In the genomic region with DNA sequence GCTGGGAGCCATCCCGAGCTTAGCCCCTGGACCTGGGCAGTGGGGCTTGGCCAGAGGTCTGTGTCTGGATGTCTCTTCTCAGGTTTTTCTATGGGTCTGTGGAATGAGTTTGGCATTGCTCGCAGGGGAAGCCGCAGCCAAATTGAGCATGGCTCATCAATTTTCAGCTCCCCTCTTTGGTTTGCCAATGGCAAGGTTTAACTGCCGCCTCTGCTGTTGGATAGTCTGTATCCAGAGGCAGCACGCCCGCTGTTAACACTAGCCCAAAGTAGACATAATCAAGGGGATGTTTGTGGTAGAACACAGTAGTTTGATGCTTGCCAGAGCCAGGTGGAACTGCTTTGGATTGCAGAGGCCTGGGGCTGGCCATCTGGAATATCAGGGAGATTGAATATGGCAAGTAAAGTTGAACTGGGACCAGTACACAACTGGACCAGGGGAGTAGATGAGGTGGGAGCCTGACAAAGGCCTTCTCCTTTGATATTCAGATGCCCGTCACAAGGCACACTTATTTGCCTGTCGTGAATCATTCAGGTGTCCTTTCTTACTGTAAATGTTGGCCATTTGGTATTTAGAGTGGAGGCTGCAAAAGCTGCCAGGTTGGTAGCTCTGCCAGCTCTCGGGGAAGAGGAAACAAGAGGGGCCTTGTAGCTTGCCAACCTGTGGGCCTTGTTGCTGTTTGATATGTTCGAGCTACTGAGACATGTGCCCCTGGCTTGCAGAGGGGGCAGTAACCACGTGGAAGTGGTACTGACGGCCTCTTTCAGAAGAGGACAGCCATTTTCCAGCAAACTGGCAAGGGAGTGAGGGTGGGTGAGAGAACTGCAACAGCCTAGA, we compare ENCODE assay signal across 18 mouse cellular contexts.
DNase-seq lines count a peak whose midpoint lies in the region; ATAC-seq lines count a peak whose summit lies in the region.
"Had no signal": no experiment of that assay in that cellular context is flagged by ENCODE, and none has a peak within 500 bp of the region (broad histone marks: within the 10 kb centered on the region; RNA-seq: fewer than 3 reads in every experiment).

No protein-coding gene starts in this region.

- H3K36me3 ChIP-seq in hindbrain, embryonic 15.5 days: no peaks in the 10 kb centered on the region
- H3K36me3 ChIP-seq in hindbrain, embryonic 13.5 days: no peaks in the 10 kb centered on the region
- H3K36me3 ChIP-seq in limb, embryonic 15.5 days: no peaks in the 10 kb centered on the region
- no peaks in the 10 kb centered on the region for H3K36me3 ChIP-seq in limb, embryonic 10.5 days
- H3K36me3 ChIP-seq in embryonic facial prominence, embryonic 14.5 days (ENCODE audit: control insufficient read depth, insufficient read depth, low read length): no peaks in the 10 kb centered on the region
- H3K36me3 ChIP-seq: limb, embryonic 13.5 days had no signal

- H3K4me2 ChIP-seq in hindbrain, embryonic 15.5 days: no peak overlapping the region
- H3K4me2 ChIP-seq in hindbrain, embryonic 13.5 days: no peak overlapping the region
- H3K4me2 ChIP-seq in limb, embryonic 15.5 days: no peak overlapping the region
- no peak overlapping the region for H3K4me2 ChIP-seq in embryonic facial prominence, embryonic 14.5 days (ENCODE audit: low read depth, low read length)
- H3K4me2 ChIP-seq: heart, embryonic 11.5 days; limb, embryonic 13.5 days had no signal

- H3K4me1 ChIP-seq in hindbrain, embryonic 15.5 days (replicated peaks): 0 out of 2 replicates have a peak, but pooled peaks cover 4% of the 10 kb centered on the region
- H3K4me1 ChIP-seq in hindbrain, embryonic 13.5 days (replicated peaks): peaks cover 6% of the 10 kb centered on the region
- peaks cover 26% of the 10 kb centered on the region for H3K4me1 ChIP-seq in limb, embryonic 15.5 days
- peaks cover 17% of the 10 kb centered on the region for H3K4me1 ChIP-seq in limb, embryonic 10.5 days
- 0 out of 2 replicates have a peak, but pooled peaks cover 5% of the 10 kb centered on the region for H3K4me1 ChIP-seq in embryonic facial prominence, embryonic 14.5 days (ENCODE audit: control insufficient read depth, insufficient read depth, low read length)

- 74% methylated on average over 12 of the region's 12 CpGs for WGBS in hindbrain, embryonic 15.5 days
- WGBS in hindbrain, embryonic 13.5 days: 84% methylated on average over 12 of the region's 12 CpGs
- WGBS in limb, embryonic 15.5 days: 64% methylated on average over 12 of the region's 12 CpGs
- WGBS in limb, embryonic 10.5 days: 83% methylated on average over 12 of the region's 12 CpGs
- WGBS in embryonic facial prominence, embryonic 14.5 days: 69% methylated on average over 12 of the region's 12 CpGs

- no peaks in the 10 kb centered on the region for H3K9me3 ChIP-seq in hindbrain, embryonic 15.5 days
- H3K9me3 ChIP-seq in hindbrain, embryonic 13.5 days: no peaks in the 10 kb centered on the region
- no peaks in the 10 kb centered on the region for H3K9me3 ChIP-seq in limb, embryonic 15.5 days
- H3K9me3 ChIP-seq in limb, embryonic 10.5 days (replicated peaks): no peaks in the 10 kb centered on the region
- no peaks in the 10 kb centered on the region for H3K9me3 ChIP-seq in embryonic facial prominence, embryonic 14.5 days (ENCODE audit: control insufficient read depth, low read length)
- H3K9me3 ChIP-seq: limb, embryonic 13.5 days had no signal

- H3K4me3 ChIP-seq in hindbrain, embryonic 15.5 days: no peak overlapping the region
- no peak overlapping the region for H3K4me3 ChIP-seq in hindbrain, embryonic 13.5 days
- no peak overlapping the region for H3K4me3 ChIP-seq in limb, embryonic 15.5 days
- H3K4me3 ChIP-seq in limb, embryonic 10.5 days: no peak overlapping the region
- H3K4me3 ChIP-seq in embryonic facial prominence, embryonic 14.5 days (ENCODE audit: low read depth, low read length): no peak overlapping the region
- H3K4me3 ChIP-seq: limb, embryonic 13.5 days had no signal

- peak; percentile 32; the same call in 1 of the 2 replicates for ATAC-seq in hindbrain, embryonic 15.5 days (ENCODE audit: low FRiP score, low read depth)
- ATAC-seq in hindbrain, embryonic 13.5 days (ENCODE audit: low FRiP score): no peak
- ATAC-seq in limb, embryonic 15.5 days (ENCODE audit: insufficient number of reproducible peaks, low FRiP score, low TSS enrichment, low read depth): no peak
- no peak for ATAC-seq in embryonic facial prominence, embryonic 14.5 days (ENCODE audit: low read depth)
- ATAC-seq: activated CD4-positive, CD25-positive, alpha-beta regulatory T cell, adult 4 months; midbrain, embryonic 16.5 days had no signal

- no peaks in the 10 kb centered on the region for H3K27me3 ChIP-seq in hindbrain, embryonic 15.5 days
- H3K27me3 ChIP-seq in hindbrain, embryonic 13.5 days: no peaks in the 10 kb centered on the region
- no peaks in the 10 kb centered on the region for H3K27me3 ChIP-seq in limb, embryonic 15.5 days
- H3K27me3 ChIP-seq in limb, embryonic 10.5 days (ENCODE audit: low read depth, poor library complexity, severe bottlenecking): peaks cover 4% of the 10 kb centered on the region; the same call in 1 of the 2 replicates
- H3K27me3 ChIP-seq in embryonic facial prominence, embryonic 14.5 days (replicated peaks; ENCODE audit: control insufficient read depth, insufficient read depth, low read length): no peaks in the 10 kb centered on the region
- H3K27me3 ChIP-seq: limb, embryonic 13.5 days had no signal

- no peak overlapping the region for H3K9ac ChIP-seq in hindbrain, embryonic 15.5 days
- no peak overlapping the region for H3K9ac ChIP-seq in hindbrain, embryonic 13.5 days
- H3K9ac ChIP-seq in limb, embryonic 15.5 days: no peak overlapping the region
- no peak overlapping the region for H3K9ac ChIP-seq in embryonic facial prominence, embryonic 14.5 days (ENCODE audit: low read depth, low read length)
- H3K9ac ChIP-seq: limb, embryonic 13.5 days had no signal

- no peak overlapping the region for H3K27ac ChIP-seq in hindbrain, embryonic 15.5 days (replicated peaks)
- H3K27ac ChIP-seq in hindbrain, embryonic 13.5 days: no peak overlapping the region
- 0 out of 2 replicates have a peak overlapping the region, but pooled peaks have one; percentile 2 for H3K27ac ChIP-seq in limb, embryonic 15.5 days
- no peak overlapping the region for H3K27ac ChIP-seq in limb, embryonic 10.5 days
- H3K27ac ChIP-seq in embryonic facial prominence, embryonic 14.5 days (replicated peaks; ENCODE audit: low read depth, low read length): 0 out of 2 replicates have a peak overlapping the region, but pooled peaks have one; percentile 30
- H3K27ac ChIP-seq: limb, embryonic 13.5 days had no signal

- DNase-seq in limb, embryonic 10.5 days (ENCODE audit: low spot score): no peak
- DNase-seq in cerebellum, adult 9-10 months: peak; percentile 79
- DNase-seq in embryonic facial prominence, embryonic 14.5 days (ENCODE audit: low spot score): no peak
- no peak for DNase-seq in right cerebral cortex, postnatal 25 days
- no peak for DNase-seq in thymus, postnatal 4 days
- DNase-seq: adrenal gland, postnatal 25 days; gastrocnemius, postnatal 36 days; heart, postnatal 14 days; kidney, adult 2 months; kidney, postnatal 14 days; thymus, postnatal 14 days had no signal

Comparison
In these comparisons a context has a peak if more than half of its experiments do, and no peak if none do; other contexts are left out.
1. H3K27ac ChIP-seq: peak in limb, embryonic 15.5 days (single experiment) and embryonic facial prominence, embryonic 14.5 days (single experiment); none in hindbrain, embryonic 15.5 days (single experiment), hindbrain, embryonic 13.5 days (single experiment) and limb, embryonic 10.5 days (single experiment).